ENCODE assay signal across 12 mouse cellular contexts in the genomic region with DNA sequence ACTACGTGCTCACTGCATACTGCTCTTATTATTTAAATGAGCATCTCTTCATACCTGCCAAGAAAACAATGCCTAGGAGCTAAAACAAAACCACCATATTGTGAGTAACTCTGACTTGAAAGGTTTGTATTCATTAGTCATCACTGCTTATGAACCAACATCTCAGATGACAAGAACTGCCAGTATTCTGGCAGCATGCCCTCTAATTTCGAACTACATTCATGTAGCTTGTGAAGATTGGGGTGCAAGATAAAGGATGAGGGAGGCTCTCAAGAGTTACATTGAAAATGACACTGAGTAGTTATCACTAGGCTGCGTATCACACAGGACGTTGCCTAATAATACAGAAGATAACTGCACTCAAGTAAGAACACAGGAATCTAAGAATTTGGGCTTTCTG. TPM values are rescaled to one million over a fixed set of nuclear protein-coding genes. Genes with fewer than 3 reads are reported as not detected.
A peak's percentile ranks its signal among the peaks of the same experiment; 100 is the strongest.
DNase-seq lines count a peak whose midpoint lies in the region; TF ChIP-seq lines count a peak whose summit lies in the region.
"Had no signal": no experiment of that assay in that cellular context is flagged by ENCODE, and none has a peak within 500 bp of the region (broad histone marks: within the 10 kb centered on the region; RNA-seq: fewer than 3 reads in every experiment).

No protein-coding gene starts in this region.

- no peak for TF ChIP-seq CTCF in brain, embryonic 14.5 days (IDR thresholded peaks at IDR 0.05; ENCODE audit: borderline replicate concordance, extremely low read depth, insufficient read depth, insufficient read length)

- DNase-seq in adrenal gland, adult 8-10 months, result peak; percentile 12
- no peak for DNase-seq in adrenal gland, adult 18-20 months (ENCODE audit: low spot score in 2 of 2)
- DNase-seq in 3T3-L1 (ENCODE audit: low read depth, low spot score), result peak; percentile 71
- peak; percentile 30 for DNase-seq in Muller cell, postnatal 12 days (ENCODE audit: inconsistent ontology term)
- peak; percentile 3 for DNase-seq in brain, embryonic 14.5 days (ENCODE audit: low read depth)
- DNase-seq in lung, postnatal 25 days (ENCODE audit: low spot score), result no peak
- DNase-seq in left cerebral cortex, postnatal 25 days (ENCODE audit: low spot score in 2 of 2), result no peak
- DNase-seq: B cell, adult 2 months; cerebellum, adult 18-20 months; cerebellum, postnatal 25 days; kidney, adult 9 months; kidney, postnatal 25 days had no signal

- no peak for TF ChIP-seq POLR2A in brain, embryonic 14.5 days (IDR thresholded peaks at IDR 0.05; ENCODE audit: borderline replicate concordance, extremely low read depth, insufficient read depth, insufficient read length, poor library complexity, severe bottlenecking)

- intact Hi-C loops in left cerebral cortex, postnatal 25 days (cut with DNase I), result no loop called here

RNA-seq across cellular contexts. Expression of a gene that starts 51.0 kb away (rescaled TPM):
- 10 to 100 TPM; 23.7 to 26.7 (median 25.8) TPM for total RNA-seq in adrenal gland, adult 8-10 months (2022)
- total RNA-seq in adrenal gland, adult 18-20 months (2021), result 10 to 100 TPM; 29.0 to 32.6 TPM
- 28.2 and 29.5 TPM in 2 replicates for polyA plus RNA-seq in brain, embryonic 14.5 days (2012; rRNA removed)
- total RNA-seq in left cerebral cortex, postnatal 25 days (2021), result 10 to 100 TPM; 84.9 to 88.4 TPM

RNA-seq across cellular contexts. Expression of a gene that starts 51.1 kb away (rescaled TPM):
- 10 to 100 TPM; 12.1 to 19.5 (median 16.7) TPM for total RNA-seq in adrenal gland, adult 8-10 months (2022)
- 10 to 100 TPM; 15.5 to 23.9 TPM for total RNA-seq in adrenal gland, adult 18-20 months (2021)
- 9.6 and 12.0 TPM in 2 replicates for polyA plus RNA-seq in brain, embryonic 14.5 days (2012; rRNA removed)
- 10 to 100 TPM; 15.3 to 16.9 TPM for total RNA-seq in left cerebral cortex, postnatal 25 days (2021)

Comparison
In these comparisons a context has a peak if more than half of its experiments do, and no peak if none do; other contexts are left out.
1. DNase-seq: peak in adrenal gland, adult 8-10 months (single experiment), 3T3-L1 (single experiment), Muller cell, postnatal 12 days (single experiment) and brain, embryonic 14.5 days (single experiment); none in adrenal gland, adult 18-20 months (0 of 2), lung, postnatal 25 days (single experiment) and left cerebral cortex, postnatal 25 days (0 of 2).